Mouse (Mus musculus): Measurements from ENCODE around the gene Sap25. TPM values are rescaled to one million over a fixed set of nuclear protein-coding genes. Genes with fewer than 3 reads are reported as not detected.

Sap25 gene
- polyA plus RNA-seq, 1 experiment from 2014 or later, result 4.1 TPM

- H3K36me3 ChIP-seq, result peaks cover 16% of the 10 kb centered on the region
- peak; percentile 95 for ATAC-seq (ENCODE audit: extremely low read depth, insufficient number of reproducible peaks, low FRiP score, low TSS enrichment)
- no peaks in the 10 kb centered on the region for H3K9me3 ChIP-seq
- peak within 1 kb of the TSS; percentile 96 for H3K4me3 ChIP-seq
- H3K27me3 ChIP-seq (replicated peaks), result no peaks in the 10 kb centered on the region
- WGBS, result under 1% methylated on average over 46 of the region's 46 CpGs
- peak within 1 kb of the TSS; percentile 94 for H3K9ac ChIP-seq
- peaks cover 41% of the 10 kb centered on the region for H3K4me1 ChIP-seq
- H3K27ac ChIP-seq (replicated peaks), result peak within 1 kb of the TSS; percentile 94
- peak within 1 kb of the TSS; percentile 96 for H3K4me2 ChIP-seq
Measured at GRCm38 (mm10) chr5:137628498-137629305, 12.4 kb upstream of the Sap25 start, which contains the start of the genes Fbxo24, Lrch4 and Gm20605. TSS of gene Fbxo24 (minus strand) at chr5:137629002. TSS of gene Lrch4 (plus strand) at chr5:137629121. TSS of gene Gm20605 (plus strand) at chr5:137629175.

- Histone ChIP-seq H3K27me3 (replicated peaks) (no peaks in the 10 kb centered on the region), H3K9me3 (no peaks in the 10 kb centered on the region), H3K27ac (replicated peaks) (peak overlapping the region; percentile 94), H3K36me3 (peaks cover 22% of the 10 kb centered on the region), H3K4me2 (peak overlapping the region; percentile 96), H3K4me3 (peak overlapping the region; percentile 96), H3K4me1 (peaks cover 41% of the 10 kb centered on the region), H3K9ac (peak overlapping the region; percentile 94)
- under 1% methylated on average over 23 of the region's 23 CpGs for WGBS
- peak; percentile 38 for ATAC-seq (ENCODE audit: extremely low read depth, insufficient number of reproducible peaks, low FRiP score, low TSS enrichment)
Measured at GRCm38 (mm10) chr5:137629306-137629721, 11.8 kb upstream of the Sap25 start.

GRCm38 (mm10) chr5:137629906-137630545 lies 11.1 kb upstream of the Sap25 start:
- H3K9ac ChIP-seq, result peak overlapping the region; percentile 94
- WGBS, result 20% methylated on average over 6 of the region's 6 CpGs
- H3K4me2 ChIP-seq, result peak overlapping the region; percentile 96
- H3K9me3 ChIP-seq, result no peaks in the 10 kb centered on the region
- peak overlapping the region; percentile 96 for H3K4me3 ChIP-seq
- no peaks in the 10 kb centered on the region for H3K27me3 ChIP-seq (replicated peaks)
- peaks cover 30% of the 10 kb centered on the region for H3K36me3 ChIP-seq
- H3K4me1 ChIP-seq, result peaks cover 41% of the 10 kb centered on the region
- no peak for ATAC-seq (ENCODE audit: extremely low read depth, insufficient number of reproducible peaks, low FRiP score, low TSS enrichment)
- peak overlapping the region; percentile 94 for H3K27ac ChIP-seq (replicated peaks)

- no peaks in the 10 kb centered on the region for H3K9me3 ChIP-seq
- peak overlapping the region; percentile 96 for H3K4me3 ChIP-seq
- H3K36me3 ChIP-seq, result peaks cover 35% of the 10 kb centered on the region
- H3K4me2 ChIP-seq, result peak overlapping the region; percentile 96
- no peaks in the 10 kb centered on the region for H3K27me3 ChIP-seq (replicated peaks)
- WGBS, result 35% methylated on average over 3 of the region's 3 CpGs
- ATAC-seq (ENCODE audit: extremely low read depth, insufficient number of reproducible peaks, low FRiP score, low TSS enrichment), result no peak
- peak overlapping the region; percentile 94 for H3K27ac ChIP-seq (replicated peaks)
- H3K4me1 ChIP-seq, result peaks cover 41% of the 10 kb centered on the region
- H3K9ac ChIP-seq, result peak overlapping the region; percentile 94
Measured at GRCm38 (mm10) chr5:137630602-137631001, 10.5 kb upstream of the Sap25 start.

- H3K36me3 ChIP-seq, result peaks cover 41% of the 10 kb centered on the region
- 53% methylated on average over 9 of the region's 9 CpGs for WGBS
- H3K4me2 ChIP-seq, result peak overlapping the region; percentile 96
- H3K27ac ChIP-seq (replicated peaks), result peak overlapping the region; percentile 94
- ATAC-seq (ENCODE audit: extremely low read depth, insufficient number of reproducible peaks, low FRiP score, low TSS enrichment), result no peak
- peak overlapping the region; percentile 96 for H3K4me3 ChIP-seq
- H3K9ac ChIP-seq, result peak overlapping the region; percentile 94
- no peaks in the 10 kb centered on the region for H3K27me3 ChIP-seq (replicated peaks)
- no peaks in the 10 kb centered on the region for H3K9me3 ChIP-seq
- H3K4me1 ChIP-seq, result peaks cover 41% of the 10 kb centered on the region
Measured at GRCm38 (mm10) chr5:137631171-137631570, 10.0 kb upstream of the Sap25 start.

- peak overlapping the region; percentile 96 for H3K4me2 ChIP-seq
- H3K27me3 ChIP-seq (replicated peaks), result no peaks in the 10 kb centered on the region
- H3K36me3 ChIP-seq, result peaks cover 45% of the 10 kb centered on the region
- peaks cover 41% of the 10 kb centered on the region for H3K4me1 ChIP-seq
- H3K4me3 ChIP-seq, result peak overlapping the region; percentile 96; the same call in 1 of the 2 replicates
- H3K9me3 ChIP-seq, result no peaks in the 10 kb centered on the region
- peak overlapping the region; percentile 94 for H3K9ac ChIP-seq
- no peak for ATAC-seq (ENCODE audit: extremely low read depth, insufficient number of reproducible peaks, low FRiP score, low TSS enrichment)
- H3K27ac ChIP-seq (replicated peaks), result peak overlapping the region; percentile 94; the same call in 1 of the 2 replicates
- WGBS, result 43% methylated on average over 4 of the region's 4 CpGs
Measured at GRCm38 (mm10) chr5:137631591-137631990, 9.5 kb upstream of the Sap25 start.

- Histone ChIP-seq H3K9me3 (no peaks in the 10 kb centered on the region), H3K36me3 (peaks cover 65% of the 10 kb centered on the region), H3K27ac (replicated peaks) (no peak overlapping the region), H3K9ac (0 out of 2 replicates have a peak overlapping the region, but pooled peaks have one; percentile 24), H3K4me3 (no peak overlapping the region), H3K27me3 (replicated peaks) (no peaks in the 10 kb centered on the region), H3K4me2 (no peak overlapping the region), H3K4me1 (peaks cover 32% of the 10 kb centered on the region)
- ATAC-seq (ENCODE audit: extremely low read depth, insufficient number of reproducible peaks, low FRiP score, low TSS enrichment), result no peak
- WGBS, result 65% methylated on average over 12 of the region's 12 CpGs
Measured at GRCm38 (mm10) chr5:137633397-137634084, 7.6 kb upstream of the Sap25 start.

- no peak for ATAC-seq (ENCODE audit: extremely low read depth, insufficient number of reproducible peaks, low FRiP score, low TSS enrichment)
- WGBS, result 63% methylated on average over 7 of the region's 7 CpGs
- Histone ChIP-seq H3K36me3 (peaks cover 86% of the 10 kb centered on the region), H3K4me1 (peaks cover 6% of the 10 kb centered on the region), H3K4me2 (no peak overlapping the region), H3K4me3 (no peak overlapping the region), H3K27me3 (replicated peaks) (peaks cover 23% of the 10 kb centered on the region), H3K9me3 (no peaks in the 10 kb centered on the region), H3K27ac (replicated peaks) (no peak overlapping the region), H3K9ac (no peak overlapping the region)
Measured at GRCm38 (mm10) chr5:137639472-137639871, 1.7 kb upstream of the Sap25 start.

- Histone ChIP-seq H3K9me3 (no peaks in the 10 kb centered on the region), H3K27me3 (replicated peaks) (peaks cover 52% of the 10 kb centered on the region), H3K4me3 (no peak overlapping the region), H3K4me2 (no peak overlapping the region), H3K9ac (no peak overlapping the region), H3K4me1 (peaks cover 22% of the 10 kb centered on the region), H3K27ac (replicated peaks) (no peak overlapping the region), H3K36me3 (peaks cover 52% of the 10 kb centered on the region)
- WGBS, result 54% methylated on average over 4 of the region's 4 CpGs
- no peak for ATAC-seq (ENCODE audit: extremely low read depth, insufficient number of reproducible peaks, low FRiP score, low TSS enrichment)
Measured at GRCm38 (mm10) chr5:137642886-137643285, 1.8 kb downstream of the Sap25 start.

- Histone ChIP-seq H3K27me3 (replicated peaks) (peaks cover 52% of the 10 kb centered on the region), H3K4me3 (peak overlapping the region; percentile 51; the same call in 1 of the 2 replicates)
Measured at GRCm38 (mm10) chr5:137644484-137644883, 3.4 kb downstream of the Sap25 start.

More at GRCm38 (mm10) chr5:137644484-137644883, 3.4 kb downstream of the Sap25 start:
- no peak overlapping the region for H3K9ac ChIP-seq
- H3K36me3 ChIP-seq, result peaks cover 36% of the 10 kb centered on the region
- H3K9me3 ChIP-seq, result no peaks in the 10 kb centered on the region
- 41% methylated on average over 19 of the region's 19 CpGs for WGBS
- ATAC-seq (ENCODE audit: extremely low read depth, insufficient number of reproducible peaks, low FRiP score, low TSS enrichment), result no peak
- H3K4me2 ChIP-seq, result peak overlapping the region; percentile 75; the same call in 1 of the 2 replicates
- H3K27ac ChIP-seq (replicated peaks), result no peak overlapping the region
- H3K4me1 ChIP-seq, result peaks cover 36% of the 10 kb centered on the region

Data from heart, embryonic 13.5 days (tissue).